Comparison of ENCODE assay signal across 16 mouse cellular contexts in genomic region chr2:74962416-74962815, GRCm38 (mm10).
"Had no signal": no experiment of that assay in that cellular context is flagged by ENCODE, and none has a peak within 500 bp of the region (broad histone marks: within the 10 kb centered on the region; RNA-seq: fewer than 3 reads in every experiment).

No protein-coding gene starts in this region.

- DNase-seq: retina, postnatal 1 day; right cerebral cortex, adult 18-20 months; right cerebral cortex, postnatal 14 days; right cerebral cortex, postnatal 25 days; right cerebral cortex, postnatal 4 days; spleen, adult 18-20 months; thymus, adult 18-20 months; thymus, adult 2 months; thymus, postnatal 14 days; thymus, postnatal 25 days; thymus, postnatal 36 days; thymus, postnatal 4 days had no signal

- H3K4me3 ChIP-seq: neural tube, embryonic 13.5 days; neural tube, embryonic 15.5 days; stomach, embryonic 15.5 days had no signal

- H3K4me1 ChIP-seq: stomach, embryonic 15.5 days had no signal

- H3K27me3 ChIP-seq: neural tube, embryonic 13.5 days; neural tube, embryonic 15.5 days had no signal

- H3K9me3 ChIP-seq: neural tube, embryonic 13.5 days; neural tube, embryonic 15.5 days; stomach, embryonic 15.5 days had no signal

- H3K36me3 ChIP-seq: neural tube, embryonic 13.5 days; neural tube, embryonic 15.5 days; stomach, embryonic 15.5 days had no signal

- H3K4me2 ChIP-seq: neural tube, embryonic 13.5 days; neural tube, embryonic 15.5 days; stomach, embryonic 15.5 days had no signal

- H3K9ac ChIP-seq: neural tube, embryonic 13.5 days; neural tube, embryonic 15.5 days; stomach, embryonic 15.5 days had no signal

- H3K27ac ChIP-seq: neural tube, embryonic 13.5 days; neural tube, embryonic 15.5 days; stomach, embryonic 15.5 days; stomach, postnatal 0 days had no signal
